Mouse (Mus musculus): ENCODE results near the gene Ltbp1.
A peak's percentile ranks its signal among the peaks of the same experiment; 100 is the strongest.
"Not testable (repeated sequence)": the region's sequence is repeated elsewhere in the genome, so short reads cannot be mapped to it uniquely, and the experiment has no call there.

Gene Ltbp1

GRCm38 (mm10) chr17:75110252-75111205, 105.2 kb downstream of the Ltbp1 start:
- no peak for DNase-seq (ENCODE audit: low read depth, low spot score)

- DNase-seq (ENCODE audit: low read depth, low spot score), result no peak
These were observed 110.2 kb downstream of the Ltbp1 start for GRCm38 (mm10) chr17:75115594-75115993.

- no peak for DNase-seq (ENCODE audit: low read depth, low spot score)
These were observed 113.5 kb downstream of the Ltbp1 start for GRCm38 (mm10) chr17:75118896-75119295.

- DNase-seq (ENCODE audit: low read depth, low spot score), result no peak
These were observed 114.1 kb downstream of the Ltbp1 start for GRCm38 (mm10) chr17:75119422-75119821.

GRCm38 (mm10) chr17:75120071-75120470, 114.7 kb downstream of the Ltbp1 start:
- DNase-seq (ENCODE audit: low read depth, low spot score), result peak; percentile 15

GRCm38 (mm10) chr17:75122584-75123282, 117.4 kb downstream of the Ltbp1 start:
- DNase-seq (ENCODE audit: low read depth, low spot score), result no peak

- DNase-seq (ENCODE audit: low read depth, low spot score), result no peak
These were observed 123.1 kb downstream of the Ltbp1 start for GRCm38 (mm10) chr17:75128337-75128935.

GRCm38 (mm10) chr17:75133983-75134382, 128.6 kb downstream of the Ltbp1 start:
- no peak for DNase-seq (ENCODE audit: low read depth, low spot score)

- no peak for DNase-seq (ENCODE audit: low read depth, low spot score)
These were observed 134.4 kb downstream of the Ltbp1 start for GRCm38 (mm10) chr17:75139731-75140130.

- DNase-seq (ENCODE audit: low read depth, low spot score), result not testable (repeated sequence)
These were observed 137.5 kb downstream of the Ltbp1 start for GRCm38 (mm10) chr17:75142845-75143244.

GRCm38 (mm10) chr17:75143927-75144326, 138.6 kb downstream of the Ltbp1 start:
- no peak for DNase-seq (ENCODE audit: low read depth, low spot score)

GRCm38 (mm10) chr17:75147218-75147617, 141.8 kb downstream of the Ltbp1 start:
- DNase-seq (ENCODE audit: low read depth, low spot score), result no peak

GRCm38 (mm10) chr17:75151800-75152199, 146.4 kb downstream of the Ltbp1 start:
- no peak for DNase-seq (ENCODE audit: low read depth, low spot score)

- DNase-seq (ENCODE audit: low read depth, low spot score), result no peak
These were observed 147.7 kb downstream of the Ltbp1 start for GRCm38 (mm10) chr17:75153088-75153487.

- no peak for DNase-seq (ENCODE audit: low read depth, low spot score)
These were observed 153.0 kb downstream of the Ltbp1 start for GRCm38 (mm10) chr17:75158385-75158784.

- DNase-seq (ENCODE audit: low read depth, low spot score), result no peak
These were observed 153.9 kb downstream of the Ltbp1 start for GRCm38 (mm10) chr17:75159066-75159787.

GRCm38 (mm10) chr17:75161062-75161461, 155.7 kb downstream of the Ltbp1 start:
- no peak for DNase-seq (ENCODE audit: low read depth, low spot score)

GRCm38 (mm10) chr17:75161931-75162330, 156.6 kb downstream of the Ltbp1 start:
- DNase-seq (ENCODE audit: low read depth, low spot score), result no peak

GRCm38 (mm10) chr17:75164566-75164965, 159.2 kb downstream of the Ltbp1 start:
- no peak for DNase-seq (ENCODE audit: low read depth, low spot score)

GRCm38 (mm10) chr17:75168572-75169200, 163.3 kb downstream of the Ltbp1 start:
- DNase-seq (ENCODE audit: low read depth, low spot score), result no peak

GRCm38 (mm10) chr17:75171659-75172058, 166.3 kb downstream of the Ltbp1 start:
- no peak for DNase-seq (ENCODE audit: low read depth, low spot score)
